Mouse (Mus musculus) lung, adult 2 months (tissue): ENCODE results near the gene Ces3a.

ENCODE experiments used
- CTCF ChIP-seq: fragments of 200-500 bp; IDR thresholded peaks from 2 replicates; pipeline ENCODE4 v1.5.1; 2011; ENCODE audit warnings: mild to moderate bottlenecking, low read length, control low read depth; ENCODE audit not compliant: insufficient read depth
- POLR2A ChIP-seq: fragments of 200-500 bp; IDR thresholded peaks from 2 replicates; pipeline ENCODE4 v1.6.1; 2011; ENCODE audit warnings: low read depth, mild to moderate bottlenecking, control low read depth, low read length, borderline replicate concordance; ENCODE audit errors: extremely low read depth

GRCm38 (mm10) chr8:105021954-105022353 is 26.4 kb upstream of the Ces3a start:
- TF ChIP-seq POLR2A (no peak), CTCF (no peak)
